Mouse (Mus musculus): ENCODE results near the gene Med12l. TPM values are rescaled to one million over a fixed set of nuclear protein-coding genes. Genes with fewer than 3 reads are reported as not detected.

Med12l gene
- polyA plus RNA-seq, 1 experiment from 2014 or later: 4.2 TPM

GRCm38 (mm10) chr3:59277502-59278253, 272.1 kb downstream of the Med12l start:
- ATAC-seq (ENCODE audit: insufficient number of reproducible peaks, insufficient read depth, low FRiP score, low read depth): no peak
- WGBS: 77% methylated on average over 3 of the region's 3 CpGs
- H3K9ac ChIP-seq (ENCODE audit: low read length): no peak overlapping the region

GRCm38 (mm10) chr3:59278254-59278533, 272.6 kb downstream of the Med12l start:
- Histone ChIP-seq H3K9me3 (ENCODE audit: control insufficient read depth, low read length) (no peaks in the 10 kb centered on the region), H3K36me3 (ENCODE audit: control insufficient read depth, insufficient read depth, low read length) (0 out of 2 replicates have a peak, but pooled peaks cover 6% of the 10 kb centered on the region), H3K4me3 (ENCODE audit: control insufficient read depth in 1 of 2, insufficient read depth in 1 of 2, low read depth in 1 of 2, low read length in 2 of 2) (no peak overlapping the region), H3K9ac (ENCODE audit: low read length) (no peak overlapping the region), H3K4me2 (ENCODE audit: low read length) (no peak overlapping the region), H3K27ac (replicated peaks in 1 of 2; ENCODE audit: control insufficient read depth in 1 of 2, insufficient read depth in 1 of 2, low read depth in 2 of 2, low read length in 2 of 2) (no peak overlapping the region), H3K27me3 (ENCODE audit: control insufficient read depth, insufficient read depth, low read length) (no peaks in the 10 kb centered on the region), H3K4me1 (ENCODE audit: control insufficient read depth in 2 of 2, insufficient read depth in 2 of 2, low read length in 2 of 2) (no peaks in the 10 kb centered on the region)
- no peak for ATAC-seq (ENCODE audit: insufficient number of reproducible peaks, insufficient read depth, low FRiP score, low read depth)
- 94% methylated on average over 3 of the region's 3 CpGs for WGBS

More at GRCm38 (mm10) chr3:59277502-59278253, 272.1 kb downstream of the Med12l start:
- Histone ChIP-seq H3K4me1 (ENCODE audit: control insufficient read depth in 2 of 2, insufficient read depth in 2 of 2, low read length in 2 of 2) (no peaks in the 10 kb centered on the region), H3K4me2 (ENCODE audit: low read length) (no peak overlapping the region), H3K27me3 (ENCODE audit: control insufficient read depth, insufficient read depth, low read length) (no peaks in the 10 kb centered on the region), H3K9me3 (ENCODE audit: control insufficient read depth, low read length) (no peaks in the 10 kb centered on the region), H3K27ac (replicated peaks in 1 of 2; ENCODE audit: control insufficient read depth in 1 of 2, insufficient read depth in 1 of 2, low read depth in 2 of 2, low read length in 2 of 2) (no peak overlapping the region), H3K4me3 (ENCODE audit: control insufficient read depth in 1 of 2, insufficient read depth in 1 of 2, low read depth in 1 of 2, low read length in 2 of 2) (no peak overlapping the region), H3K36me3 (ENCODE audit: control insufficient read depth, insufficient read depth, low read length) (0 out of 2 replicates have a peak, but pooled peaks cover 6% of the 10 kb centered on the region)

- 0 out of 2 replicates have a peak, but pooled peaks cover 6% of the 10 kb centered on the region for H3K36me3 ChIP-seq (ENCODE audit: control insufficient read depth, insufficient read depth, low read length)
- no peak overlapping the region for H3K4me3 ChIP-seq (ENCODE audit: control insufficient read depth in 1 of 2, insufficient read depth in 1 of 2, low read depth in 1 of 2, low read length in 2 of 2)
- no peak overlapping the region for H3K27ac ChIP-seq (replicated peaks in 1 of 2; ENCODE audit: control insufficient read depth in 1 of 2, insufficient read depth in 1 of 2, low read depth in 2 of 2, low read length in 2 of 2)
- no peaks in the 10 kb centered on the region for H3K9me3 ChIP-seq (ENCODE audit: control insufficient read depth, low read length)
- no peak overlapping the region for H3K4me2 ChIP-seq (ENCODE audit: low read length)
- no peaks in the 10 kb centered on the region for H3K27me3 ChIP-seq (ENCODE audit: control insufficient read depth, insufficient read depth, low read length)
- H3K9ac ChIP-seq (ENCODE audit: low read length): no peak overlapping the region
- no peaks in the 10 kb centered on the region for H3K4me1 ChIP-seq (ENCODE audit: control insufficient read depth in 2 of 2, insufficient read depth in 2 of 2, low read length in 2 of 2)
- no peak for ATAC-seq (ENCODE audit: insufficient number of reproducible peaks, insufficient read depth, low FRiP score, low read depth)
These were observed 273.0 kb downstream of the Med12l start for GRCm38 (mm10) chr3:59278620-59279019.

- ATAC-seq (ENCODE audit: insufficient number of reproducible peaks, insufficient read depth, low FRiP score, low read depth): no peak
- Histone ChIP-seq H3K27me3 (ENCODE audit: control insufficient read depth, insufficient read depth, low read length) (no peaks in the 10 kb centered on the region), H3K4me3 (ENCODE audit: control insufficient read depth in 1 of 2, insufficient read depth in 1 of 2, low read depth in 1 of 2, low read length in 2 of 2) (no peak overlapping the region), H3K36me3 (ENCODE audit: control insufficient read depth, insufficient read depth, low read length) (no peaks in the 10 kb centered on the region), H3K9ac (ENCODE audit: low read length) (no peak overlapping the region), H3K4me1 (ENCODE audit: control insufficient read depth in 2 of 2, insufficient read depth in 2 of 2, low read length in 2 of 2) (no peaks in the 10 kb centered on the region), H3K4me2 (ENCODE audit: low read length) (no peak overlapping the region), H3K27ac (replicated peaks in 1 of 2; ENCODE audit: control insufficient read depth in 1 of 2, insufficient read depth in 1 of 2, low read depth in 2 of 2, low read length in 2 of 2) (no peak overlapping the region), H3K9me3 (ENCODE audit: control insufficient read depth, low read length) (no peaks in the 10 kb centered on the region)
- 62% methylated on average over 2 of the region's 2 CpGs for WGBS
These were observed 284.9 kb downstream of the Med12l start for GRCm38 (mm10) chr3:59290551-59290950.

- ATAC-seq (ENCODE audit: insufficient number of reproducible peaks, insufficient read depth, low FRiP score, low read depth): no peak
- 81% methylated on average over 5 of the region's 5 CpGs for WGBS
These were observed 288.0 kb downstream of the Med12l start for GRCm38 (mm10) chr3:59293437-59294199.

GRCm38 (mm10) chr3:59295699-59296562, 290.3 kb downstream of the Med12l start:
- Histone ChIP-seq H3K9me3 (ENCODE audit: control insufficient read depth, low read length) (no peaks in the 10 kb centered on the region), H3K36me3 (ENCODE audit: control insufficient read depth, insufficient read depth, low read length) (no peaks in the 10 kb centered on the region), H3K27ac (replicated peaks in 1 of 2; ENCODE audit: control insufficient read depth in 1 of 2, insufficient read depth in 1 of 2, low read depth in 2 of 2, low read length in 2 of 2) (no peak overlapping the region), H3K4me3 (ENCODE audit: control insufficient read depth in 1 of 2, insufficient read depth in 1 of 2, low read depth in 1 of 2, low read length in 2 of 2) (no peak overlapping the region), H3K4me2 (ENCODE audit: low read length) (no peak overlapping the region), H3K4me1 (ENCODE audit: control insufficient read depth in 2 of 2, insufficient read depth in 2 of 2, low read length in 2 of 2) (no peaks in the 10 kb centered on the region), H3K9ac (ENCODE audit: low read length) (no peak overlapping the region), H3K27me3 (ENCODE audit: control insufficient read depth, insufficient read depth, low read length) (no peaks in the 10 kb centered on the region)
- ATAC-seq (ENCODE audit: insufficient number of reproducible peaks, insufficient read depth, low FRiP score, low read depth): no peak
- 82% methylated on average over 16 of the region's 16 CpGs for WGBS

More at GRCm38 (mm10) chr3:59293437-59294199, 288.0 kb downstream of the Med12l start:
- Histone ChIP-seq H3K36me3 (ENCODE audit: control insufficient read depth, insufficient read depth, low read length) (no peaks in the 10 kb centered on the region), H3K4me2 (ENCODE audit: low read length) (no peak overlapping the region), H3K27me3 (ENCODE audit: control insufficient read depth, insufficient read depth, low read length) (no peaks in the 10 kb centered on the region), H3K27ac (replicated peaks in 1 of 2; ENCODE audit: control insufficient read depth in 1 of 2, insufficient read depth in 1 of 2, low read depth in 2 of 2, low read length in 2 of 2) (no peak overlapping the region), H3K4me3 (ENCODE audit: control insufficient read depth in 1 of 2, insufficient read depth in 1 of 2, low read depth in 1 of 2, low read length in 2 of 2) (no peak overlapping the region), H3K9ac (ENCODE audit: low read length) (no peak overlapping the region), H3K9me3 (ENCODE audit: control insufficient read depth, low read length) (no peaks in the 10 kb centered on the region), H3K4me1 (ENCODE audit: control insufficient read depth in 2 of 2, insufficient read depth in 2 of 2, low read length in 2 of 2) (no peaks in the 10 kb centered on the region)

GRCm38 (mm10) chr3:59296563-59297130, 291.0 kb downstream of the Med12l start:
- Histone ChIP-seq H3K9ac (ENCODE audit: low read length) (no peak overlapping the region), H3K9me3 (ENCODE audit: control insufficient read depth, low read length) (no peaks in the 10 kb centered on the region), H3K4me2 (ENCODE audit: low read length) (no peak overlapping the region), H3K36me3 (ENCODE audit: control insufficient read depth, insufficient read depth, low read length) (no peaks in the 10 kb centered on the region), H3K4me3 (ENCODE audit: control insufficient read depth in 1 of 2, insufficient read depth in 1 of 2, low read depth in 1 of 2, low read length in 2 of 2) (no peak overlapping the region), H3K27ac (replicated peaks in 1 of 2; ENCODE audit: control insufficient read depth in 1 of 2, insufficient read depth in 1 of 2, low read depth in 2 of 2, low read length in 2 of 2) (no peak overlapping the region), H3K27me3 (ENCODE audit: control insufficient read depth, insufficient read depth, low read length) (no peaks in the 10 kb centered on the region), H3K4me1 (ENCODE audit: control insufficient read depth in 2 of 2, insufficient read depth in 2 of 2, low read length in 2 of 2) (no peaks in the 10 kb centered on the region)
- ATAC-seq (ENCODE audit: insufficient number of reproducible peaks, insufficient read depth, low FRiP score, low read depth): no peak
- WGBS: 91% methylated on average over 5 of the region's 5 CpGs
